Mouse (Mus musculus): ENCODE data around the gene Ccs. TPM values are rescaled to one million over a fixed set of nuclear protein-coding genes. Genes with fewer than 3 reads are reported as not detected.
A peak's percentile ranks its signal among the peaks of the same experiment; 100 is the strongest.

The Ccs gene
- total and polyA plus RNA-seq, 2 experiments from 2014 or later = 35.4 to 44.3 TPM

- TF ChIP-seq CTCF (IDR thresholded peaks at IDR 0.05; ENCODE audit: low read depth) = no peak
- H3K4me3 ChIP-seq (ENCODE audit: low read depth, low read length) = peak overlapping the region; percentile 75
- ATAC-seq (no peak), DNase-seq (no peak)
- H3K4me1 ChIP-seq (ENCODE audit: insufficient read depth) = peaks cover 17% of the 10 kb centered on the region
- under 1% methylated on average over 14 of the region's 14 CpGs for WGBS
- peak overlapping the region; percentile 93; the same call in 1 of the 2 replicates for H3K27ac ChIP-seq (ENCODE audit: low read depth, low read length)
- H3K9me3 ChIP-seq (ENCODE audit: low read length) = no peaks in the 10 kb centered on the region
- peak overlapping the region; percentile 79 for H3K4me2 ChIP-seq (ENCODE audit: low read depth)
- H3K9ac ChIP-seq = peak overlapping the region; percentile 81
- no peaks in the 10 kb centered on the region for H3K36me3 ChIP-seq (ENCODE audit: insufficient read depth)
- H3K27me3 ChIP-seq (ENCODE audit: insufficient read depth, low read length) = no peaks in the 10 kb centered on the region
Measured at GRCm38 (mm10) chr19:4810309-4810708, 28.8 kb downstream of the Ccs start.

DNA sequence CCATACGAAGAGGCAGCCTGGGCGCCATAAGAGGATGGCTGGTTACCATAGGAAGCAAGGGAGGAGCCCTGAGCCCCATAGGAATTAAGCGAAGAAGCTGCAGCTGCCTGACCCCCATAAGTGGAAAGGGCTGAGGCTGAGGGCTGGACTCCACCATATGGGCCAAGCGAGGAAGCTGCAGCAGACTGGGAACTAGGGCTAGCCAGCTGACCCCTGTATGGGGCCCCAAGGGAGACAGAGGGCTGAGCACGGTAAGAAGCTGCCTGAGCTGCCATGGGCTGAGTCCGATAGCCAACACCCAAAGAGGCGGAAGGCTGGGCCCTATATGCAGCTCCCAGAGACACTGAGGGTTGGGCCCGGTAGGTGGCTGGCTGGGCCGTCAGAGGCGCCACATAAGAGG lies 35.8 kb downstream of the Ccs start:
- WGBS = 88% methylated on average over 10 of the region's 10 CpGs

GRCm38 (mm10) chr19:4802691-4803091 lies 36.4 kb downstream of the Ccs start:
- H3K36me3 ChIP-seq (ENCODE audit: insufficient read depth) = peaks cover 41% of the 10 kb centered on the region
- WGBS = 92% methylated on average over 7 of the region's 7 CpGs
- no peak overlapping the region for H3K27ac ChIP-seq (ENCODE audit: low read depth, low read length)
- ATAC-seq (peak; percentile 20; the same call in 1 of the 2 replicates), DNase-seq (no peak)
- H3K9ac ChIP-seq = no peak overlapping the region
- no peak overlapping the region for H3K4me2 ChIP-seq (ENCODE audit: low read depth)
- no peaks in the 10 kb centered on the region for H3K9me3 ChIP-seq (ENCODE audit: low read length)
- no peak for TF ChIP-seq CTCF (IDR thresholded peaks at IDR 0.05; ENCODE audit: low read depth)
- no peak overlapping the region for H3K4me3 ChIP-seq (ENCODE audit: low read depth, low read length)
- H3K27me3 ChIP-seq (ENCODE audit: insufficient read depth, low read length) = no peaks in the 10 kb centered on the region
- no peaks in the 10 kb centered on the region for H3K4me1 ChIP-seq (ENCODE audit: insufficient read depth)

More for the DNA sequence above, 35.8 kb downstream of the Ccs start:
- Histone ChIP-seq H3K4me1 (ENCODE audit: insufficient read depth) (no peaks in the 10 kb centered on the region), H3K9me3 (ENCODE audit: low read length) (no peaks in the 10 kb centered on the region), H3K9ac (no peak overlapping the region), H3K4me2 (ENCODE audit: low read depth) (no peak overlapping the region), H3K27ac (ENCODE audit: low read depth, low read length) (no peak overlapping the region), H3K36me3 (ENCODE audit: insufficient read depth) (peaks cover 41% of the 10 kb centered on the region), H3K27me3 (ENCODE audit: insufficient read depth, low read length) (no peaks in the 10 kb centered on the region), H3K4me3 (ENCODE audit: low read depth, low read length) (no peak overlapping the region)
- DNase-seq (no peak), ATAC-seq (no peak)
- TF ChIP-seq CTCF (IDR thresholded peaks at IDR 0.05; ENCODE audit: low read depth) = no peak

DNA sequence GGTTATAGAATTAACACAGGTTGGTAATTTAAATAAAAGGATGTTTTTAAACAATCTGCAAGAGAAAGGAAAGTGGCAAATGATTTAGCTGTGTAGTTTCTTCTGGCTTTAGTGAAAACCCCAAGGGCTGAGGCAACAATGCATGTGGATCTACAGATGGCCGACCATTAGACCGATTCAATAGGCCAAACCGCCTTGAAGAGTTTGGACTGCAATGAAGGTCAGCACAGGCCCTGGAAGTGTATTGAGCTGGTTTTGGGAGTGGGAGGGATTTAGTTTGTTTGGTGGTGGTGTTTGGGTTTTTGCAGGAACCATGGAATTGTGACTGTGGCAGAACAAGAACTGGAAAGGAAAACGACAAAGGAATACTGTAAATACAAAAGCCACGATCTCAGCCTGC lies 40.0 kb downstream of the Ccs start:
- Histone ChIP-seq H3K9ac (no peak overlapping the region), H3K4me1 (ENCODE audit: insufficient read depth) (0 out of 2 replicates have a peak, but pooled peaks cover 4% of the 10 kb centered on the region), H3K9me3 (ENCODE audit: low read length) (no peaks in the 10 kb centered on the region), H3K36me3 (ENCODE audit: insufficient read depth) (peaks cover 41% of the 10 kb centered on the region), H3K27ac (ENCODE audit: low read depth, low read length) (no peak overlapping the region), H3K4me3 (ENCODE audit: low read depth, low read length) (no peak overlapping the region), H3K27me3 (ENCODE audit: insufficient read depth, low read length) (no peaks in the 10 kb centered on the region), H3K4me2 (ENCODE audit: low read depth) (no peak overlapping the region)
- TF ChIP-seq CTCF (IDR thresholded peaks at IDR 0.05; ENCODE audit: low read depth) = no peak
- ATAC-seq = no peak
- WGBS = 93% methylated on average over 5 of the region's 5 CpGs
- DNase-seq = no peak

DNA sequence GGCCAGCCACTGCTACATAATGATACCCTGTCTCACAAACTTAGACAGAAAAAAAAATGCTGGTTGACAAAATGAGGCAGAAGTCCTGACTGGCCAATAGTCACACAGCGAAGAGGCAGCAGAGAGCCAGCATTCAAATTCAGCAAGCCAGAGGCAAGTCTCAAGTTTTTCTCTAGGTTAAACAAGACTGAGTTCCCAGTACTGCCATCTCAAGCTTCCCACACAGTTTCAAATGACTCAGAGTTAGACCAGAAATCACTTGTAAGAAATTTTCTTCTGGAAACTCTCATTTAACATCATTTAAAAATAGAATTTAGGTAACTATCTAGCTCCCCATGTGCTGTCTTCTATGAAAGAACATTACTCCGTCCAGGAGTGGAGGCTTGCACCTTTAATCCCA lies 41.3 kb downstream of the Ccs start:
- no peak for DNase-seq
- TF ChIP-seq CTCF (IDR thresholded peaks at IDR 0.05; ENCODE audit: low read depth) = no peak
- no peaks in the 10 kb centered on the region for H3K9me3 ChIP-seq (ENCODE audit: low read length)
- no peaks in the 10 kb centered on the region for H3K27me3 ChIP-seq (ENCODE audit: insufficient read depth, low read length)
- no peak overlapping the region for H3K9ac ChIP-seq
- peaks cover 33% of the 10 kb centered on the region for H3K36me3 ChIP-seq (ENCODE audit: insufficient read depth)
- no peak overlapping the region for H3K4me3 ChIP-seq (ENCODE audit: low read depth, low read length)
- ATAC-seq = no peak
- WGBS = 93% methylated on average over 2 of the region's 2 CpGs
- H3K27ac ChIP-seq (ENCODE audit: low read depth, low read length) = no peak overlapping the region
- H3K4me2 ChIP-seq (ENCODE audit: low read depth) = no peak overlapping the region
- 0 out of 2 replicates have a peak, but pooled peaks cover 4% of the 10 kb centered on the region for H3K4me1 ChIP-seq (ENCODE audit: insufficient read depth)

DNA sequence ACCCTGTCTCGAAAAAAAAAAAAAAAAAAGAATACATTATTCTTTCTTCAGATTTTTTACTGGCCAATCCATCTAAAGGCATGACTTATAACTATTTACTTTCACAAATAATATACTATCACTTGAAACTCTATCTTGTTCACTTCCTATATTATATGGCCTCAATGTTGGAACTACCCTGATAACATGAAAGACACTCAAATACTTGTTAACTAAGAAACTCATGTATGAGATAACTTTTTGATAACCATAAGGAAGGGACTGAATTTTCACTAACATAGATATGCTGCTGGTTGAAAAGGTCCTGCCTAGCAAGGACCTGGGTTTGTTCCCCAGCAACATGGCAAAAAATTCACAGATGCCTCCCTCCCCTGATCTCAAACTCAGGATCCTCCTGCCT lies 43.2 kb downstream of the Ccs start:
- peaks cover 25% of the 10 kb centered on the region for H3K36me3 ChIP-seq (ENCODE audit: insufficient read depth)
- 77% methylated on average over 1 of the region's 1 CpGs for WGBS
- peaks cover 9% of the 10 kb centered on the region; the same call in 1 of the 2 replicates for H3K4me1 ChIP-seq (ENCODE audit: insufficient read depth)
- DNase-seq (no peak), ATAC-seq (no peak)
- TF ChIP-seq CTCF (IDR thresholded peaks at IDR 0.05; ENCODE audit: low read depth) = no peak
- no peak overlapping the region for H3K4me2 ChIP-seq (ENCODE audit: low read depth)
- H3K9me3 ChIP-seq (ENCODE audit: low read length) = no peaks in the 10 kb centered on the region
- H3K9ac ChIP-seq = no peak overlapping the region
- no peak overlapping the region for H3K27ac ChIP-seq (ENCODE audit: low read depth, low read length)
- no peak overlapping the region for H3K4me3 ChIP-seq (ENCODE audit: low read depth, low read length)
- no peaks in the 10 kb centered on the region for H3K27me3 ChIP-seq (ENCODE audit: insufficient read depth, low read length)

GRCm38 (mm10) chr19:4793831-4794422 lies 45.2 kb downstream of the Ccs start, which contains the start of gene Rbm4:
TSS of gene Rbm4 (minus strand) at chr19:4793901.
- TF ChIP-seq CTCF (IDR thresholded peaks at IDR 0.05; ENCODE audit: low read depth) = no peak
- Histone ChIP-seq H3K36me3 (ENCODE audit: insufficient read depth) (peaks cover 20% of the 10 kb centered on the region), H3K4me3 (ENCODE audit: low read depth, low read length) (peak within 1 kb of the TSS; percentile 72), H3K9me3 (ENCODE audit: low read length) (no peaks in the 10 kb centered on the region), H3K9ac (peak within 1 kb of the TSS; percentile 72), H3K4me2 (ENCODE audit: low read depth) (peak within 1 kb of the TSS; percentile 60), H3K27me3 (ENCODE audit: insufficient read depth, low read length) (no peaks in the 10 kb centered on the region), H3K27ac (ENCODE audit: low read depth, low read length) (peak within 1 kb of the TSS; percentile 82), H3K4me1 (ENCODE audit: insufficient read depth) (peaks cover 18% of the 10 kb centered on the region)
- DNase-seq = peak; percentile 98
- ATAC-seq = peak; percentile 99
- under 1% methylated on average over 31 of the region's 31 CpGs for WGBS
